Mouse (Mus musculus) bone marrow, adult 2 months (tissue): ENCODE results near the gene Bex3.

Experiments
- CTCF ChIP-seq: fragments of 200-500 bp; IDR thresholded peaks from 2 replicates; pipeline ENCODE4 v1.5.1; 2011; ENCODE audit warnings: low read length, control low read depth; ENCODE audit not compliant: control insufficient read depth, insufficient read depth
- POLR2A ChIP-seq: fragments of 200-500 bp; IDR thresholded peaks from 2 replicates; pipeline ENCODE4 v1.6.1; 2011; ENCODE audit warnings: low read depth, mild to moderate bottlenecking, control low read depth, low read length, borderline replicate concordance; ENCODE audit not compliant: control insufficient read depth

DNA sequence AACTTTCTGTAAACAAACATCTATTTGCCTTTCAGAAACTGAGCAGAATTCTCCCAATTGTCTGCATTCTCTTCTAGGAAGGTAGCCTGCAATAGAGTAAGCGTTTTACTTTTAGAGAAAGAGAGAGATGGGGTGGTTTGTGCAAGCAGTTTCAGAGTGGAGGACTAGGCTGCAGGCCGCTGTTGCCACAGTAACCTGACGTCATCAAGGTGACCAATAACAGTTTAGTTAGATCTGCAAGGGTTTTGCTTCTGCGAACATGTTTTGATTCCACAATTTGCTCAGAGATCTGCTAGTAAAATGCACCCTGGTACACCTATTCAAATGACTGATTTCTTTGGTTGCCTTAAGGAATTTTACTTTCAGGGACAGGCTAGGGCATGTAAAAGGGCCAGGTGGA lies 43.2 kb downstream of the Bex3 start:
- TF ChIP-seq CTCF (no peak), POLR2A (no peak)
